Mouse (Mus musculus): Measurements from ENCODE around the gene Vps11.
"Not testable (repeated sequence)": the region's sequence is repeated elsewhere in the genome, so short reads cannot be mapped to it uniquely, and the experiment has no call there.

DNA sequence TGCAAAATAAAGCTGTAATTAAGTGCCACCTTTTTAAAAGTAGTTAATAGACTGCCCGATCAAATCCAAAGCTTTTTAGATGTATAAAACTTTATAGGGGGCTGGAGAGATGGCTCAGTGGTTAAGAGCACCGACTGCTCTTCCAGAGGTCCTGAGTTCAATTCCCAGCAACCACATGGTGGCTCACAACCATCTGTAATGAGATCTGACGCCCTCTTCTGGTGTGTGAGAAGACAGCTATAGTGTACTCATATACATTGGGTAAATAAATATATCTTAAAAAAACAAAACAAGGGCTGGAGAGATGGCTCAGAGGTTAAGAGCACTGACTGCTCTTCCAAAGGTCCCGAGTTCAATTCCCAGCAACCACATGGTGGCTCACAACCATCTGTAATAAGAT lies 461 bp upstream of the Vps11 start:
- not testable (repeated sequence) for TF ChIP-seq CTCF, EP300 (IDR thresholded peaks at IDR 0.05; ENCODE audit: low read depth)

Data from heart, postnatal 0 days (tissue).